Mouse (Mus musculus): ENCODE measurements around the gene Cuedc1.

The Cuedc1 gene

GRCm38 (mm10) chr11:88076394-88076793, 21.5 kb upstream of the Cuedc1 start:
- no peak for ATAC-seq (ENCODE audit: insufficient number of reproducible peaks, low FRiP score, low TSS enrichment)

GRCm38 (mm10) chr11:88083699-88084098, 14.2 kb upstream of the Cuedc1 start:
- no peak for ATAC-seq (ENCODE audit: insufficient number of reproducible peaks, low FRiP score, low TSS enrichment)

GRCm38 (mm10) chr11:88086737-88087627, 10.9 kb upstream of the Cuedc1 start:
- peak; percentile 98 for ATAC-seq (ENCODE audit: insufficient number of reproducible peaks, low FRiP score, low TSS enrichment)

GRCm38 (mm10) chr11:88089150-88089549, 8.7 kb upstream of the Cuedc1 start:
- ATAC-seq (ENCODE audit: insufficient number of reproducible peaks, low FRiP score, low TSS enrichment): no peak

- no peak for ATAC-seq (ENCODE audit: insufficient number of reproducible peaks, low FRiP score, low TSS enrichment)
These were observed 7.6 kb upstream of the Cuedc1 start for GRCm38 (mm10) chr11:88090293-88090692.

- ATAC-seq (ENCODE audit: insufficient number of reproducible peaks, low FRiP score, low TSS enrichment): no peak
These were observed 5.9 kb upstream of the Cuedc1 start for GRCm38 (mm10) chr11:88091949-88092348.

- ATAC-seq (ENCODE audit: insufficient number of reproducible peaks, low FRiP score, low TSS enrichment): no peak
These were observed 685 bp upstream of the Cuedc1 start for GRCm38 (mm10) chr11:88097173-88097572.

GRCm38 (mm10) chr11:88098787-88099598, 1.1 kb downstream of the Cuedc1 start:
- peak; percentile 70; the same call in 1 of the 2 replicates for ATAC-seq (ENCODE audit: insufficient number of reproducible peaks, low FRiP score, low TSS enrichment)

GRCm38 (mm10) chr11:88099599-88100023, 1.8 kb downstream of the Cuedc1 start:
- peak; percentile 15; the same call in 1 of the 2 replicates for ATAC-seq (ENCODE audit: insufficient number of reproducible peaks, low FRiP score, low TSS enrichment)

- no peak for ATAC-seq (ENCODE audit: insufficient number of reproducible peaks, low FRiP score, low TSS enrichment)
These were observed 2.3 kb downstream of the Cuedc1 start for GRCm38 (mm10) chr11:88100170-88100569.

- no peak for ATAC-seq (ENCODE audit: insufficient number of reproducible peaks, low FRiP score, low TSS enrichment)
These were observed 5.5 kb downstream of the Cuedc1 start for GRCm38 (mm10) chr11:88103214-88103941.

- no peak for ATAC-seq (ENCODE audit: insufficient number of reproducible peaks, low FRiP score, low TSS enrichment)
These were observed 7.8 kb downstream of the Cuedc1 start for GRCm38 (mm10) chr11:88105494-88106291.

- no peak for ATAC-seq (ENCODE audit: insufficient number of reproducible peaks, low FRiP score, low TSS enrichment)
These were observed 8.4 kb downstream of the Cuedc1 start for GRCm38 (mm10) chr11:88106292-88106554.

- ATAC-seq (ENCODE audit: insufficient number of reproducible peaks, low FRiP score, low TSS enrichment): no peak
These were observed 9.5 kb downstream of the Cuedc1 start for GRCm38 (mm10) chr11:88107365-88107764.

- no peak for ATAC-seq (ENCODE audit: insufficient number of reproducible peaks, low FRiP score, low TSS enrichment)
These were observed 12.3 kb downstream of the Cuedc1 start for GRCm38 (mm10) chr11:88110031-88110594.

- no peak for ATAC-seq (ENCODE audit: insufficient number of reproducible peaks, low FRiP score, low TSS enrichment)
These were observed 14.2 kb downstream of the Cuedc1 start for GRCm38 (mm10) chr11:88112078-88112477.

GRCm38 (mm10) chr11:88112677-88113333, 14.9 kb downstream of the Cuedc1 start:
- no peak for ATAC-seq (ENCODE audit: insufficient number of reproducible peaks, low FRiP score, low TSS enrichment)

GRCm38 (mm10) chr11:88113543-88114271, 15.8 kb downstream of the Cuedc1 start:
- ATAC-seq (ENCODE audit: insufficient number of reproducible peaks, low FRiP score, low TSS enrichment): no peak

Data from cerebellum, adult (tissue).